Mouse (Mus musculus) gastrocnemius, postnatal 10 days (tissue): ENCODE measurements around the gene Cd63. TPM values are rescaled to one million over a fixed set of nuclear protein-coding genes. Genes with fewer than 3 reads are reported as not detected.

Experiments
- DNase-seq: peaks from one replicate; pipeline ENCODE4 v3.0.0; 2021; ENCODE audit warnings: mixed read lengths
- total RNA-seq, 2 experiments: library from RNA; stranded (reverse); gene quantifications; 2 replicates each; pipeline ENCODE4 v1.2.3; 2021

Cd63 gene
- total RNA-seq, 2 experiments from 2014 or later: 198 to 258 TPM

DNA sequence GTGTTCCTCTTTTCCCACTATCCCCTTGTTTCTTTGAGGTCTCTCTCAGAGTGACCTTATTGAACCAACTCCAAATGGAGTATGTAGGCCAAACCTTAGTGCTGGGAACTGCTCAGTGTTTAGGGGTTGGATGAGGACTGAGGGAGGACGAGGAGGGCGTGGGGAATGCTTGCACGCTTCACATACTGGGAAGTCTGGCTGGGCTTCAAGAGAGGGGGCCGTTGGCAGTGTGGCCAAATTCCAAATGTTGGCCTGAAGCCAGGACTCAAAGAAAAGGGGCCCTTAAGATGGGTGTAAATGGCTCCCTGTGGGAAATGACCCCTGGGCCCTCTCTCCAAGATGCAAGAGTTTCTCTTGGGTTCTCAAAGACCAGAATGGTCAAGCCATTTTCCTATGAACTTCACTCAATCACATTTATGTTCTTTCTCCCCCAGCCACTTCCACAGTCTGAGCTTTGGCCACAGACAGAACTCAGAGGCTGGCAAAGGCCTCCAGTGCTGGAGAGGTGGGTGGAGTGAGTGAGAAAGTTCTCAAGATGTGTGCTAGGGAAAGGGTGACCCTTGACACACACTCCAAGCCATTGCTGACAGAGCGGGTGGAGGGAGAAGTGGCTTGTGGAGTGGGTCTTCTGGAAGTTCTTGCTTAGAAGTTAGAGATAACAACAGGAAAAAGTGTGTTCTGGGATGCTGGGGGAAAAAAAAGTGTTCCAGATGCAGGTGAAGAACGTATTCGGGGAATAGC, 29.0 kb downstream of the Cd63 start:
- DNase-seq: no peak

DNA sequence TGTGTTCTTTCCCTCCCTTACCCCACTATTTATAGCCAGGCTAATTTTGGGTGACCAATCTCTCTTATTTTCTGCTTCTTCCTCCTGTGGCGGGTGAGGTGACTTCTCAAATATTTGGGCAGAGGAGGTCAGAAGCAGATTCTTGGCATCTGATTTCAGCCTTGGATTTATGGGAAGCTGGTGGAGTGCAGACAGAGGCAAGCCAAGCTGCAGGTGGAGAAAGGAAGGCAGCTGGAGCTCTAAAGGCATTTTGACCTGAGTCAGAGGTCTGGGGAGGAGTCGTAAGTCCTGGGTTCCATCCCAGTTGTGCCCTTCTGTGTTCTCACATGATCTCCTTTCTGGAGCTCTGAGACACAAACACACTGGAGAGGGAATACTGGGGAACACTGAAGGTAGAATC, 30.7 kb downstream of the Cd63 start:
- no peak for DNase-seq

DNA sequence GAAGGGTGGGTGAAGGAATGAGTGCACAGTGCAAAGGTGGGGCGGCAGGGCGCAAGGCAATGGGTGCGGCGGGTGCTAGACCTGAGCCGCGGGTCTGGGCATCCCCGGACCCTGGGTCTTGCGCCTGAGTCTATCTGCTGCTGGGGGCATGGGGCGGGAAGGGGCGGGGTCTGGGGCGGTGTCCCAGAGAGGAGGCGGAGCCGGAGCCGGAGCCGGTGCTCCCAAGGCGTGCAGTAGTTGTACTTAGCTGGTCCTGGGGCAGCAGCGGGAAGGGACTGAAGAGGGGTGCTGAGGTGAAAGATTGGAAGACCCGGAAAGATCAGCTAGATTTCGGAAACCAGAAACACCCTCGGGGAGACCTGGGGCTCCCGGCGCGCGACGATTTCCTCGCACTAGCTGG, 32.8 kb downstream of the Cd63 start, which contains the start of gene Itga7:
TSS of gene Itga7 (plus strand) at position 245 of the 400 bp plus-strand sequence.
- DNase-seq: peak; percentile 56

DNA sequence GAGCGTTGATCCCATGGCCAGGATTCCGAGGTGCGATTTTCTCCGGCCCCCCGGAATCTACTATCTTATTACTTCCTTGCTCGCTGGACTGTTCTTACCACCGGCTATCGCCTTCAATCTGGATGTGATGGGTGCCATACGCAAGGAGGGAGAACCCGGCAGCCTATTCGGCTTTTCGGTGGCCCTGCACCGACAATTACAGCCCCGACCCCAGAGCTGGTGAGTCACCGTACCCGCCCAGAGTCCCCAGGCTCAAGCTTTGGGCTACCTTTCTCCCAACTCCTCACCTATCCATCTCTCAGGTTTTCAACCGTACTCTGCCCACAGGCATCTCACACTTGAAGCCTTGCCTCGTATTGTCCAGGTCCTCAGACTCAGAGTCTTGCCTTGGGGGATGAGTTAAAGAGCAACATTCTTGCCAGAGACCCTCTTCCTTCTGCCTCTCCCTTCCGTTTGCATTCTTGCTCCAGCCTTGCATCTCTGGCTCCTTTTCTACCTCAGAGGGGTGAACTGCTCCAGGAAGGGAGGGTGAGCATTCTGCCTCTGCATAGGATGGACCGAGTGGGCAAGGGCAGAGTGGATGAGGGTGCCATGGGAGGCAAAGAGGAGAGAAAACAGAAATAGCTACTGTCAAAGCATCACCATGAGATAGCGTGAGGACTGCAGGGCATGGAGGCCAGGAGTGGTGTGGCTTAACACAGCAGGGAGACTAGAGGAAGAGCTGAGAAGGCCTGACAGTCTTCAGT, 33.4 kb downstream of the Cd63 start:
- no peak for DNase-seq

DNA sequence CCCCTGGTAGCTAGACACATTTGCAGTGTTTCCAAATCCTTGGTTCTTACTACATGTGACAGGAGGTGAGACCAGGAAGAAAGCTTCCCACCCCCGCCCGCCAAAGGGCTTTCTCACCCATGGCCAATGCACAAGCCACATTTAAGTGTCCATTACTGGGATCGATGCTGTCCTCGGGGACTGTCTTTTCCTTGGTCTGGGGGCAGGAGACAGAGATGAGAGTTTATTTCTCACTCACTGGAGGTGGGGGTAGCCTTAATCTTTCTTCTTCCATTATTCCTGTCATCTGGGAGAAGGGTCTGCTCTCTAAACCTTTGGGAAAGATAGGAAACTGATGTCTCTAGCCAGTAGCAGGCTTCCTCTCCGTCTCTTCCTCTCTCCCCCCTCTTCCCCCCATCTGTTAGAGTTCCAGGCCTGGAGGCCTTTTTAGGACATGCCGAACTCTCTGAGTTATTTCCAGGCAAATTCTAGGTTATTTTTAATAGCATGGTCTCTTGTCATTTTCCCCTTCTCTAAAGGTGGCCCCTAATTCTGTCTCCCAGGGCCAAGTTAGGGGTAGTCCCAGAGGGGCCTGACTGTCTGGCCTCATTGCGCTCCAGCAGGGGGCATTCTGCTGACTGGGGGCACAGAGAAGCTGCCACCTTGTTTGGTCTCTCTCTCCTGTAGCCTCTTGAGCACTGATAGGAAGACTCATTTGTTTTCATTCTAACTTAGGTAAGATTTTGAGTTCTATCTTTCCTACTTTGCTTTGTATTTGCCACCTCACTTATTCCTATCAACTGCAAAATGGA, 34.4 kb downstream of the Cd63 start:
- DNase-seq: no peak

DNA sequence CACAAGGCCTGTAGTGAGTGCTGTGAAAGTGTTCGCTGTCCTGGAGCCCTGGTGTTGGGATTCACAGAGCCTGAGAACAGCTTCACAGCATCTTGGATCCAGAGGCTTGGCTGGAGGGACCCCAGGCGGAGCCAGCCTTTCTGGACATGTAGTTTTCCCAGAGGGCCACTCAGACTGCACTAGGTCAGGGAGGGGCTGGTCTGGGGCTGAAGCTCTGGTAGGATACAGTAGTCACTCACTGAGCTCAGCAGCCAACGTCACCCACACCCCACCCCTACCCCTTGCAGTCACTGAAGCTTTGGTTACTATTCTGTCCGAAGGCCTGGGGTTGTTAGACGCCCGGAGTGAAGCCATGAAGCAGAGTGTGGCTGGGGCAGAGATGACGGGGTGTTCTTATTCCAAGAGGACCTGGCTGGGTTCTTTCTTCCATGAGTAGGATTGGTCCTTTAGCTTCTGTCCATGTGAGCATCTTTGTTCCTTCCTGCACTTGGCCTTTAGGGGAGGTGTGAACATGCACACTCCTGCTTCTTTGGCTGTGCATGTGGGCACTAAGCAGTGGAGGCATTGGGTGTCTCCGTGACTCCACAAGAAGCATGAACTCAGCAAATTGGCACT, 35.1 kb downstream of the Cd63 start:
- peak; percentile 43 for DNase-seq

DNA sequence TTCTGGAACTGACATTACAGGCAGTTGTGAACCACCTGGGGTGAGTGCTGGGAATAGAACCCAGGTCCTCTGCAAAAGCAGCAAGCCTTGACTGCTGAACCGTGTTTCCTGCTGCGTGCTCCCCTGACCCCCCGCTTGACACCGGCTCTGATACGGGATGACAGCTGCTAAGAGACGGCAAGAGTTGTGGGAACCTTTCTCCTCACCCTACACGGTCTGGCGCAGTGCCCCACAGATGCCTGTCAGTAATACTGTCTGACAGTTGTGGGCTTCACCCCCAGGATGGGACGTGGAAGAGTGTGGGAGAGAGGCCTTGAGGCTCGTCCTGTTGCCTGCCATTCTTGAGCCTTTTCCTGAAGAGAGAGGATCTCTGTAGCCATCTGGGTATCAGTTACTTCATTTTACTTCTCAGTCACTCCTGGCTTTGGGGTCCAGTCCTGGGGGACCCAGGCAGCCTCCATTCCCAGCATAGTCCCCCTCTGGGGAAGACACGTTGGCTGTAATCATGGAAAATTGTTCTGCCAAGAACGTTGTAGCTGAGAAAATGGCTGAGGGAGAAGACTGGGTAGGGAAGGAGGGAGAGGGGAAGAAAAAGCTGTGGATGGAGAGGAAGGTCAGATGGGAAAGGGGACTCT, 37.1 kb downstream of the Cd63 start:
- DNase-seq: peak; percentile 75

DNA sequence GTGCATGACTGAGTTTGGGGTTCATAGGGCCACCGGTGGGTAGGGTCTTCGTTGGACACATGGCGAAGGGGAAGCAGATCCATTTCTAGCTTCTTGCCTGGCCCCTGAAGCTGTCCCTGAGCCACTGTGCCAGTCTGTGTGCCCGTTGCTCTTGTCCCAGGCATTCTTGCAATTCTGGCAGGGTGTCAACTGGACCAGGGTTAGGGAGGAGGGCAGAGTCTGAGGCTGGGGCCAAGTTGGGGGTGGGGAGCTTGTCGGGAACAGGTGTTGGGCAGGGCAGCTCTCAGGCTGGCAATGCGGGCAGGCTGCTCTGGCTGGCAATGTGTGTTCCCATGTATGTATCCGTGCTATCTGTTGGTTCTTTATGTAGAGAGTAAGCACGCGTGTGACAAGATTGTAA, 37.7 kb downstream of the Cd63 start:
- peak; percentile 90 for DNase-seq

DNA sequence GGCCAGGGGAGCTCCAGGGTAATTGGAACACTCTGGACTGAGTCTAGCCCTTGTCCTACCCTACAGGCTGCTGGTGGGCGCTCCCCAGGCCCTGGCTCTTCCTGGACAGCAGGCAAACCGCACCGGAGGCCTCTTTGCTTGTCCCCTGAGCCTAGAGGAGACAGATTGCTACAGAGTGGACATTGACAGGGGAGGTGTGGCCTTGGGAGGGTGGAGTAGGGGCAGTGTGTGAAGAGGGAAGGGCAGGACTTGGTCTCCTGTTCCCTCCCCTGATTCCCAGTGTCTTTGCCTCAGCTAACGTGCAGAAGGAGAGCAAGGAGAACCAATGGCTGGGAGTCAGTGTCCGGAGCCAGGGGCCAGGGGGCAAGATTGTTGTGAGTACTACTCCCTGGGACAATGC, 38.2 kb downstream of the Cd63 start:
- no peak for DNase-seq

DNA sequence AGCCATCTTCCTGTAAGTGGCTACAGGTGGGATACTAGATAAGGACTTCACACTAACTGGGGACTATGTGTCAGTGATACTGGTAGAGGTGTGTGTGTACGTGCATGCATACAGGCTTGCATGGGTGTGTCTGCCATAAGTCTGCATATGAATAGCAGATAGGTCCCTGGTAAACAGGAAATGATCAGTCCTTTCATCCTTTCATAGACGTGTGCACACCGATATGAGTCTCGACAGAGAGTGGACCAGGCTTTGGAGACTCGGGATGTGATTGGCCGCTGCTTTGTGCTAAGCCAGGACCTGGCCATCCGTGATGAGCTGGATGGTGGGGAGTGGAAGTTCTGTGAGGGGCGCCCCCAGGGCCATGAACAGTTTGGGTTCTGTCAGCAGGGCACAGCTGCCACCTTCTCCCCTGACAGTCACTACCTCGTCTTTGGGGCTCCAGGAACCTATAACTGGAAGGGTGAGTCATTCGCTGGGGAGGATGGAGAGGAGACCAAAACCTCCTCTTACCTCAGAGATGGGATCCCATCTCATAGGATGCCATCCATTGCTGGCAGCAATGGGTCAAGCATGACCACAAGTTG, 39.8 kb downstream of the Cd63 start:
- DNase-seq: no peak

DNA sequence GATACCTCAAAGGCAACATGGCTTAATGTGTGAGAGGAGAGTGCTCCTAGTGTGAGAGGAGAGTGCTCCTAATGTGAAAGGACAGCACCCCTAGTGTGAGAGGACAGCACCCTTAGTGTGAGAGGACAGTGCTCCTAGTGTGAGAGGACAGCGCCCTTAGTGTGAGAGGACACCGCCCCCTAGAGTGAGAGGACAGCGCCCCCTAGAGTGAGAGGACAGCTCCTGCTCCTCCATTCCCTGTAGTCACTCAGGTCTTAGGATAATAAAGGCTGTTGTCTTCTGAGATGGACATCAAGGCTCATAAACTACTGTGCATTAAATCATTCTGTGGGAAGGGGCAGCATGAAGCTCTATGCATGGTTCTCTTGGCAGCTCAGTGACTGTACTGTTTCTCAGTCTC, 44.9 kb downstream of the Cd63 start:
- DNase-seq: peak; percentile 69

DNA sequence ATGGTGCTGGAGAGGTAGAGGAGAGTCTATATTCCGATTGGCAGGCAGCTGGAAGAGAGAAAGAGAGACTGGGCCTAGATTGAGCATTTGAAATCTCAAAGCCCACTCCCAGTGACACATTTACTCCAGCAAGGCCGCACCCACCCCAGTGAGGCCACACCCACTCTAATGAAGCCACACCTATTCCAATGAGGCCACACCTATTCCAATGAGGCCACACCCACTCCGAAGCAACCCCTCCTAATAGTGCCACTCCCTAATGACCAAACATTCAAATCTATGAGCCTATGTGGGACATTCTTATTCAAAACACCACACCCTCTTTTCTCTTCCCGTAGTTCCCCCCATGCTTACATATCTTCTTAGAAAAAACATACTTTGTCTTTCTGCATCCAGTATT, 46.7 kb downstream of the Cd63 start:
- DNase-seq: no peak

DNA sequence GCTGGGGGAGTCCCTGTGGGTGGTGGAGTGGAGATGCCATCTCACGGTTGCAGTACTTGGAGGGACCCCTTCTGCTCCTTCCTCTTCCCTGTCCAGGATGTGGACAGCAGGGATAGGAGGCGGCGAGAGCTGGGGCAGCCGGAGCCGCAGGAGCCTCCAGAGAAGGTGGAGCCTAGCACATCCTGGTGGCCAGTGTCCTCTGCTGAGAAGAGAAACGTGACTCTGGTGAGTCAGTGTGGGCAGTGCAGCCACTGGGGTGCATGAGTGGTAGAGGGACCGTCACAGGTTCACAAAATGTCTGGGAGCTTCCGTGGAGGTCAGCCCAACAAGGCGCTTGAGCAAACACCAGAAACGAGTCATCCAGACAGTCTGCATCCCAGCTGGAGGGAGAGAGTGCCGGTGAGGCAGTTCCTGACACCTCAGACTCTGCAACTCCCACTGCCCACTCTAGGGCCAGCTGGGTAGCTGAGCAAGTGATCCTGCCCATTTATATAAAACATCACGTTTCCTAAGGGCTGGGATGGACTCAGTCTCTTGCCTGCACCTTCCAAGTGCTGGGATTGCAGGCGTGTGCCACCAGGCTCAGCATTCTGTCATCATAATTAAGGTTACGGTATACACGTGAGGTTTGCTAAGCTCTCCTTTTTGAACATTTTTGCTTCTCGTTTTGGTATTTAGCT, 49.6 kb downstream of the Cd63 start:
- DNase-seq: no peak

DNA sequence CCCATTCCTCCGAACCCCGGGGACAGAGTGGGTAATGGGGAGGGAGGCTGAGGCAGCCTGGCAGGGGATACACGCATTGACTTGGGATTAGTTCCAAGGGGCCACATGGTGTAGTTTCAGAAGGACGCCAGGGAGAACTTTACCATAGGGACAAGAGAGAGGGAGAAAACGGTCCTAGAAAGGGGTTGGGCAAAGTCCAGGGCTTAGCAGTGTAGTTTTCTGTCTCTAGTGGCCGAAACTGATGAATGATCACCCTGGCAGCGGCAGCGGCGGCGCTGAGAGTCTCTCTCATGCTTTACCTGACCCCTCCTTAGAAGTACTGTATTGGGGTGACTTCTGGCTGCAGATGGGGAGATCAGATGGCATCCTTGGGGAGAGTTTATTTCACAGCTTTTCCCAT, 57.6 kb downstream of the Cd63 start:
- no peak for DNase-seq

DNA sequence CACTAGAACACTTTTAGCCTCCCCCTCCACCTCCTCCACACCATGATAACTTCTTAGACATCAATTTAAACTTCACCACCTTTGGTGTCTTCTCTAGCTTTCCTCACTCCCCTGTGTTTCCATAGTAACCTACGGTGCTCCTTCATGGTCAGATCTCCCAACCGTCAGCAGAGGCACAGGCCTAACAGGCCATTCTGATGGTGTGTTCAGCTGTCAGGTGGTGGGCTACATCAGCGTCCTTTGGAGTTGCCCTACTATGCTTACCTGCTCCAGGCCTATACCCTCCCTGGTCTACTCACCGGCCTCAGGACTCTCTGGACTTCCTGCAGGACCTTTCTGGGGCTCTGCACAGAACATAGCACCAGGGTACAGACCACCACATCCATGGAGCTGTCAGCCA, 59.4 kb downstream of the Cd63 start:
- DNase-seq: no peak

DNA sequence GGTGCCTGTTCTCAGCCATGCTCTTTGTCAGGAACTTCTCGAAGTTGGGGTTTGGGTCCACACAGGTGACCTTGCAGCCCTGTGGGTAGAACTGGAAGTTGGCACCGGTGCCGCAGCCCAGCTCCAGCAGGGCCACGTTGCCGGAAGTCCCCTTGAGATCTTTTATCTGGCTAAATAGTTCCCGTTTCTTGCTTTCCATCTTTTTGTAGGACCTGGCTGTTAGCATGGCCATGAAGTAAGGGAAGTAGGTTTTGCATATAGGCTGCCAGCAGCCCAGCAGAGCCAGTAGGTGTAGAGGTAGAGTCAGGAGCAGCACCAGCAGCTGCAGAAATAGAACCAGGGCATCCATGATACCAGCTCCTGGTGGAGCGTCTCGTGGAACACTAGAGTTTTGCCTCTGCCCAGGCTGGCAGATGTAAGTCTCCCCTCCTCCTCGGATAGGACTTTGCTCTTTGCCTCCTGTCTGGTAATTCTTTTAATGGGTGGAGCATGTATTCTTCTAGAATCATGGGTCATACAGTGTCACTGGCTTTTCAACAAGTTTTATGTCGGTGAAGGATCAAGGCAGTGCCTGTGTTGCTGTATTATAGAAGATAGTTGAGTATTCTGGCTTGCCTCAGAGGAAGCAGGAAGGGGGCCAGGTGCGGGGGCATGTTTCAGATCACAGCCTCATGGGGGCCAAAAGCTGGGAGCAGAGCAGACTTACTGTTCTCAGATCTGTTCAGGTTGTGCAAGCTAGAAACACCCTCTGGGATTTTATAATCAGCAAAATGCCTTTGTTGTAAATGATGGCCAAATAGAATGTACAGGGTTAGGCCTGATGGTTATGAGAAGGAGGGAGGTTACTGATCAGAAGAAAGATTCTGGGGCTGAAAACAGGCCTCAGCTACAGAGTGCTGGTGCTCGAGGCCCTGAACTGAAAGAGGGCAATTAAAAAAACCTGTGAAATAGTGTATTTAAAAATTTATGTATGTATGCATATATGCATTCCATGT, 60.1 kb downstream of the Cd63 start, which contains the start of gene Mettl7b:
TSS of gene Mettl7b (minus strand) at position 399 of the 995 bp plus-strand sequence.
- DNase-seq: no peak
